Mouse (Mus musculus) olfactory bulb, adult 2 months (tissue): Measurements from ENCODE around the gene Tmem190.

ENCODE experiments used
- CTCF ChIP-seq: fragments of 200-500 bp; IDR thresholded peaks from 2 replicates; pipeline ENCODE4 v1.5.1; 2012; ENCODE audit warnings: low read depth, mild to moderate bottlenecking, low read length, moderate library complexity; ENCODE audit not compliant: insufficient read depth
- POLR2A ChIP-seq: fragments of 200-500 bp; IDR thresholded peaks from 2 replicates; pipeline ENCODE4 v1.6.1; 2012; ENCODE audit warnings: mild to moderate bottlenecking, low read depth, low read length, moderate library complexity; ENCODE audit not compliant: insufficient read depth

DNA sequence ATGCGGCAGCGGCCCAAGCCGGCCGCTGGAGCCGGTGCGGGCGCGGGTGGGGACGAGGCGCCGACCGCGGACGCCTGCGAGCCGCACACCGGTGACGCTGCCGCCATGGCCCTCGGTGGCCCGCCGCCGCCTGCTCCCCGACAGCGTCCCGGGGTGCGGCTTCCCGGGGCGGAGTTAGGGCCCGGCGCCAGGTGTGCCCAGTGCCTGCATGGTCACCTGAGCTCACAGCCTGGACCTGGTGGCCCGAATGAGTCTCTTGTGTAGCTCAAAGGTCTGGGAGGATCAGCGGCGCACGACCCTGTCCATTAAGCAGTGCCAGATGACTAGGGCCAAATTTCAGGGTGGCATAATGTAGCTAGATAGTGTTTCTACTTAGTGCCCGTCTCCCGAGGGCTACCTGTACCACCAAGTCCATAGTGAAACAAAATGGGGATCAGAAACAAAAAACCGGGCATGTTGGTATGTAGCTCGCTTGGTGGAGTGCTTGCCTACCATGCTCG lies 6.7 kb downstream of the Tmem190 start, which contains the start of gene Tmem238:
- TF ChIP-seq POLR2A, result no peak
- no peak for TF ChIP-seq CTCF
